Mouse (Mus musculus) adipose tissue, adult 10 weeks (tissue): Measurements from ENCODE around the gene Tubd1. TPM values are rescaled to one million over a fixed set of nuclear protein-coding genes. Genes with fewer than 3 reads are reported as not detected.

Experiments used
- polyA plus RNA-seq: library from polyadenylated mRNA; stranded (reverse); fragments of 350-450 nt; fragmentation: Illumina TruSeq; extraction: RNeasy Lipid Tissue Mini Kit (QIAGEN cat#74804); gene quantifications from one replicate; pipeline ENCODE4 v1.2.3, GENCODE M21; 2014; ENCODE audit warnings: low read depth, low replicate concordance

Tubd1 gene
- polyA plus RNA-seq = 6.8 TPM

GRCm38 (mm10) chr11:86544639-86545299 is at the start of gene Tubd1, which contains the start of gene Rps6kb1:
Tubd1 (plus strand) TSS chr11:86544991.
Rps6kb1 (minus strand) TSS chr11:86544805.

Other genes starting within 250 kb of the Tubd1 start
- gene Med13, start 187.4 kb upstream of the Tubd1 start, polyA plus RNA-seq = 15.0 TPM
- gene Rnft1, start 60.3 kb upstream of the Tubd1 start, polyA plus RNA-seq = 32.7 TPM
- gene Rps6kb1, start 186 bp upstream of the Tubd1 start, polyA plus RNA-seq = 24.7 TPM
- 228 TPM for gene Vmp1, start 138.8 kb downstream of the Tubd1 start, polyA plus RNA-seq
- 9.0 TPM for gene Ptrh2, start 139.0 kb downstream of the Tubd1 start, polyA plus RNA-seq
- 149 TPM for gene Cltc, start 212.6 kb downstream of the Tubd1 start, polyA plus RNA-seq